Mouse (Mus musculus): ENCODE results near the gene P3h4. TPM values are rescaled to one million over a fixed set of nuclear protein-coding genes. Genes with fewer than 3 reads are reported as not detected.

The P3h4 gene
- polyA plus RNA-seq, 1 experiment = 3.9 TPM

DNA sequence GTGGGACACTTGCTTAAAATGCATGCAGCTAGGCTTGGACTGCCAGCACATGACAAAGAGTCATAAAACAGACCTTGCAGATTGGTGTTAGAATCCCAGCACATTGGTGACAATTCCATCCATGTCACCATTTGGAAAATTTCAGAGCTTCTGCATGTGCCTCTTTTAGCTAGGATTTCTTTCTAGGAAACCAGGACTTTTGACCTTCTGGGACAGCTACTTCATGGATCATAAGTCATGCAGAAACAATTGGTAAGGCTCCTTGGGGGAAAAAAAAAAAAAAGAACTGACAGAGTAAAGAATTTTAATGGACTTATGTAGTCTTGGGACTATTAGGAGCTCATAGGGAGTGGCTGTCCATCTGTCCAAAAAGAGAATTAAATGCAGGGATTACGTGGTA is 23.3 kb upstream of the P3h4 start:
- Histone ChIP-seq H3K27ac (ENCODE audit: control insufficient read depth, insufficient read depth, low read depth, low read length, poor library complexity) (no peak overlapping the region), H3K4me3 (replicated peaks; ENCODE audit: control insufficient read depth, low read depth, low read length) (no peak overlapping the region), H3K4me1 (ENCODE audit: control insufficient read depth, insufficient read depth, low read length) (peaks cover 1% of the 10 kb centered on the region; the same call in 1 of the 2 replicates)
- 93% methylated on average over 1 of the region's 1 CpGs for WGBS
- TF ChIP-seq POLR2A (IDR thresholded peaks at IDR 0.05; ENCODE audit: borderline replicate concordance, control insufficient read depth, low read depth, low read length) (no peak), CTCF (IDR thresholded peaks at IDR 0.05; ENCODE audit: control insufficient read depth, insufficient read depth, low read length) (no peak)

DNA sequence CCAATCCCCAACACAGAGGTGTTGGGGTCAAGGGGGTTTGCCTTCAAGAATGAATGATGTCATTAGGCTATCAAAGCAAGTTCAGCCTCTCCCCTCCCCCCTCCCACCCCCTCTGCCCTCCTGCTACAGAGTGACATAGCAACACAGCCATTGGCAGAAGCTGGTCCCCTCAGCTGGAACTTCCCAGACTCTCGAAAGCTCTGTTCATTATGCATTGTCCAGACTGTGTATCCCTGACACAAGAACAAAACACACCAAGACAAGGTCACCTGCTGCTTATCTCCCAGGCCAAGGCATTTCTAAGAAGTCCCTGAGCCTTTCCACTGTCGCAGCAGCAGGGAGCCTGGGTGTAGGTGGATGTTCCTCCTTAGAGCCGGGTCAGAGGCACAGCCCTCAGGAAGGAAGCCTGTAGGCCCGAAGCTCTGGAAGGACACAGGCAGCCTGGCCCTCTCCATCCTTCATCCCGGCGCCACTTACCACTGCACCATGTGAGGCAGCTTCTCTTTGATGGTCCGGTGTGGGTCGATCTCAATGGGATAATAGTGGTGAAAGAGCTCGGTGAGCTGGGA is 21.1 kb upstream of the P3h4 start:
- no peak for TF ChIP-seq POLR2A (IDR thresholded peaks at IDR 0.05; ENCODE audit: borderline replicate concordance, control insufficient read depth, low read depth, low read length)
- no peak for TF ChIP-seq CTCF (IDR thresholded peaks at IDR 0.05; ENCODE audit: control insufficient read depth, insufficient read depth, low read length)
- peaks cover 1% of the 10 kb centered on the region; the same call in 1 of the 2 replicates for H3K4me1 ChIP-seq (ENCODE audit: control insufficient read depth, insufficient read depth, low read length)
- no peak overlapping the region for H3K4me3 ChIP-seq (replicated peaks; ENCODE audit: control insufficient read depth, low read depth, low read length)
- WGBS = 87% methylated on average over 9 of the region's 9 CpGs
- no peak overlapping the region for H3K27ac ChIP-seq (ENCODE audit: control insufficient read depth, insufficient read depth, low read depth, low read length, poor library complexity)

DNA sequence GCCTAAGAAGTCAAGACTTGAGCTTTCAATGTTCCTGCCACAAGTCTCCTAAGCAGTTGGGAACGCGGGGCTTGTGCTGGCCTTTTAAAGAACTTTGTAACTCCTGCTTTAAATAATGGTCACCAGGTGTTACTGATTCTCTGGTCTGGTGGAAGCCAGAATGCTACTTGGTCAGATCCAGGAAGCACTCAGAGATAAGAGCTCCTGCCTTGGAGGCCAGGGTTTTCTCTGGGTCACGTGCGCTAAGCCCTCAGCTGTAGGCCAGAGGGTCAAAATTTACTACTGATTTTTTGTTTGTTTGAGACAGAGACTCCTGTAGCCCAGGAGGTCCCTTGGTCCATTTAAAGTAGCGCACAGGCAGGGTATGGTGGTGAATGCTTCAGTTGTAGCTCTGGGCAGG is 17.4 kb upstream of the P3h4 start:
- 86% methylated on average over 5 of the region's 5 CpGs for WGBS
- no peak overlapping the region for H3K27ac ChIP-seq (ENCODE audit: control insufficient read depth, insufficient read depth, low read depth, low read length, poor library complexity)
- no peak overlapping the region for H3K4me3 ChIP-seq (replicated peaks; ENCODE audit: control insufficient read depth, low read depth, low read length)
- no peak for TF ChIP-seq POLR2A (IDR thresholded peaks at IDR 0.05; ENCODE audit: borderline replicate concordance, control insufficient read depth, low read depth, low read length)
- no peak for TF ChIP-seq CTCF (IDR thresholded peaks at IDR 0.05; ENCODE audit: control insufficient read depth, insufficient read depth, low read length)
- H3K4me1 ChIP-seq (ENCODE audit: control insufficient read depth, insufficient read depth, low read length) = no peaks in the 10 kb centered on the region; the same call in 1 of the 2 replicates

DNA sequence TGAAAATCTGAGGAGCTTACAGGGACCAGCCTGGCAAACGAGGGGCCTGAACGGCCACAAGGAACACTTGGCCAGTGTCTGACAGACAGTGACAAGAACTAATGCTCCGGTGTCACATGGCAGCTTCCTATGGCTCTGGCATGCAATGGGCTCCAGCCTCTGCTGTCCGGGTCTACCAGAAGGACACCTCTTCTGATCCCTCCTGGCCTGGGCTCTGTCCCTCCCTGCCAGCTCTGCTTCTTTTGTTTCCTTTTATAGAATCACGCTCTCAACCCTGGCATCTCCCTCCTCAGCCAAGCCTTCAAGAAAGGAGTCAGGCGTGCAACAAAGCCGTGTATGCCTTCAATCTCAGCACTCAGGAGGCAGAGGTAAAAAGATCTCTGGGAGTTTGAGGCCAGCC is 15.4 kb upstream of the P3h4 start:
- no peak overlapping the region for H3K27ac ChIP-seq (ENCODE audit: control insufficient read depth, insufficient read depth, low read depth, low read length, poor library complexity)
- H3K4me1 ChIP-seq (ENCODE audit: control insufficient read depth, insufficient read depth, low read length) = no peaks in the 10 kb centered on the region; the same call in none of the 2 replicates
- TF ChIP-seq POLR2A (IDR thresholded peaks at IDR 0.05; ENCODE audit: borderline replicate concordance, control insufficient read depth, low read depth, low read length) (no peak), CTCF (IDR thresholded peaks at IDR 0.05; ENCODE audit: control insufficient read depth, insufficient read depth, low read length) (no peak)
- 84% methylated on average over 7 of the region's 7 CpGs for WGBS
- H3K4me3 ChIP-seq (replicated peaks; ENCODE audit: control insufficient read depth, low read depth, low read length) = no peak overlapping the region

DNA sequence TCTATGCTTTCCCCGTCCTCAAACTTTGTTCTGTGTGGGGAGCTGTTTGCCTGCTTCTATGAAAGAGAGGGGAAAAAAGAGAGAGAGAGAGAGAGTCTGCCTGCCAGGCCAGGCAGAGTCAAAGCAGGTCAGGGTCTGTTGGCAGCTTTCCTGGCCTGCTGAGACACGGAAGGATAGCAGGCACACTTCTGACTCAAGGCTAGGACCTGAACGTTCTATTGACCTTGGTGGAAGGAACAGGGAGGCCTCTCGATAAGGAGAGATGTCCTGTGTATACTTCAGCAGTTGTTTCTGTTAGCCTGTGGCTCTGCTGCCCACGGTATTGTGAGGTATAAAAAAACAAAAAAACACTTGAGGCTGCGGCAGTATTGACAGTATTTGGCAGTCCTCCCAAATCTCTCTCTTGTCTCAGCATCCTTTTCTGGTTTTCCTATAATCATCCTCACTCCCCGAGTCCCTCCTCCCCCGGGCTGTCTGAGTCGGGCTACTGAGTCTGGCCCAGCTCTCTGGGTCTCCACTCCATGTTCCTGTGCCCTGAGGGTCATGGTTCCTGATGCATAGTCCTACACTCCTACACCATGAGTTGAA is 14.1 kb upstream of the P3h4 start:
- Histone ChIP-seq H3K4me1 (ENCODE audit: control insufficient read depth, insufficient read depth, low read length) (no peaks in the 10 kb centered on the region; the same call in none of the 2 replicates), H3K27ac (ENCODE audit: control insufficient read depth, insufficient read depth, low read depth, low read length, poor library complexity) (no peak overlapping the region), H3K4me3 (replicated peaks; ENCODE audit: control insufficient read depth, low read depth, low read length) (no peak overlapping the region)
- no peak for TF ChIP-seq POLR2A (IDR thresholded peaks at IDR 0.05; ENCODE audit: borderline replicate concordance, control insufficient read depth, low read depth, low read length)
- no peak for TF ChIP-seq CTCF (IDR thresholded peaks at IDR 0.05; ENCODE audit: control insufficient read depth, insufficient read depth, low read length)
- WGBS = 74% methylated on average over 9 of the region's 9 CpGs

DNA sequence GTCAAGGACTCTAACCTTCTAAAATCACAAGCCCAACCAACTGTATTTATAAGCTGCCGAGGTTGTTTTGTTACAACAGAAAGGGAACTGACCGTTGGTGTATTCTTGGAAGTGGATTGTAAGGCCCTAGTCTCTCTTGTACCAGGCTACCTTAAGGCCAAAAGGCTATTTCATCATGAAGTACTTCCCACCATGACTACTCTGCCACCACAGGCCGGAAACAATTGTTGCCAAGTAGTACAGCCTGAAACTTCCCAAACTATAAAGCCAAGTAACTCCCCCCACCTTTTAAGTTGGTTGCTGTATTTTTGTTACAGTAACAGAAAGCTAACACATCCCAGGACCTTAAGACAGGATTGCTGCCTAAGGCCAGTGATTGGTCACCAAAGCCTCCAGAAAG is 12.2 kb upstream of the P3h4 start:
- TF ChIP-seq POLR2A (IDR thresholded peaks at IDR 0.05; ENCODE audit: borderline replicate concordance, control insufficient read depth, low read depth, low read length) (no peak), CTCF (IDR thresholded peaks at IDR 0.05; ENCODE audit: control insufficient read depth, insufficient read depth, low read length) (no peak)
- H3K27ac ChIP-seq (ENCODE audit: control insufficient read depth, insufficient read depth, low read depth, low read length, poor library complexity) = no peak overlapping the region
- H3K4me1 ChIP-seq (ENCODE audit: control insufficient read depth, insufficient read depth, low read length) = no peaks in the 10 kb centered on the region; the same call in none of the 2 replicates
- 32% methylated on average over 3 of the region's 3 CpGs for WGBS
- no peak overlapping the region for H3K4me3 ChIP-seq (replicated peaks; ENCODE audit: control insufficient read depth, low read depth, low read length)

DNA sequence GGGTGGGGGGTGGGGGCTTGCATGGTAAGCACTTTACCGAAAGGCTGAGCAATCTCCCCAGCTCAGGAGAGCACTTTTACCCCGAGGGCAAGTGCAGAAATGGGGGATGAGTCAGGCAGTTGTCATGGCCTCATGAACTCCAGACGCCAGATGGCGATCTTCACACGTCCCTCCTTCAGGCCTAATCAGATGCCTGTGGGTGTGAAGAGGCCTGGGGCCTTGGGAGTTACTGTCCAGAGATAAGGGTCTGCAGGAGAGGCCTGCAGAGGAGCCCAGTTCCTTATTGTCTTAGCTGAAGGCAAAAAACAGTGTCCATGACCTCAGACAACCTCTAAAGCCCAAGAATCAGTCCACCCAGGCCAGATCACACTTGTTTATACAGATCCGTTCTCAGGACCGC is 11.2 kb upstream of the P3h4 start:
- H3K4me1 ChIP-seq (ENCODE audit: control insufficient read depth, insufficient read depth, low read length) = no peaks in the 10 kb centered on the region; the same call in none of the 2 replicates
- H3K4me3 ChIP-seq (replicated peaks; ENCODE audit: control insufficient read depth, low read depth, low read length) = no peak overlapping the region
- H3K27ac ChIP-seq (ENCODE audit: control insufficient read depth, insufficient read depth, low read depth, low read length, poor library complexity) = no peak overlapping the region
- WGBS = 47% methylated on average over 7 of the region's 7 CpGs
- peak; percentile 73 for TF ChIP-seq CTCF (IDR thresholded peaks at IDR 0.05; ENCODE audit: control insufficient read depth, insufficient read depth, low read length)
- no peak for TF ChIP-seq POLR2A (IDR thresholded peaks at IDR 0.05; ENCODE audit: borderline replicate concordance, control insufficient read depth, low read depth, low read length)

DNA sequence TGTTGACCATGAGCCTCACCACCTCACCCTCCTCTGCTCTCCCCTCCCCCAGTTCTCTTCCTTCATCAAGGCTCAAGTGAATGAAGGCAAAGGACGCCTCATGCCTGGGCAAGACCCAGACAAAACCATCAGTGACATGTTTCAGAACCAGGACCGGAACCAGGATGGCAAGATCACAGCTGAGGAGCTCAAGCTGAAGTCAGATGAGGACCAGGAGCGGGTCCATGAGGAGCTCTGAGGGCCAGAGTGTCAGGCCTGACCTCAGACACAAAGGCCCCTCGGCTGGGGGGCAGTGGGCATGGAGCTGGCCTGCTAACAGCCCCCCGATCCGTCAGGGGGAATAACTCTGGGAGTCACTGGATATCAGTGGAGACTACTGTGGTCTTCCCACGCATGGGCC is 9.2 kb upstream of the P3h4 start:
- TF ChIP-seq CTCF (IDR thresholded peaks at IDR 0.05; ENCODE audit: control insufficient read depth, insufficient read depth, low read length) (no peak), POLR2A (IDR thresholded peaks at IDR 0.05; ENCODE audit: borderline replicate concordance, control insufficient read depth, low read depth, low read length) (no peak)
- Histone ChIP-seq H3K4me1 (ENCODE audit: control insufficient read depth, insufficient read depth, low read length) (no peaks in the 10 kb centered on the region; the same call in none of the 2 replicates), H3K27ac (ENCODE audit: control insufficient read depth, insufficient read depth, low read depth, low read length, poor library complexity) (no peak overlapping the region), H3K4me3 (replicated peaks; ENCODE audit: control insufficient read depth, low read depth, low read length) (no peak overlapping the region)
- WGBS = 85% methylated on average over 7 of the region's 7 CpGs
